9 mouse cellular contexts compared by ENCODE assay signal in the genomic region with DNA sequence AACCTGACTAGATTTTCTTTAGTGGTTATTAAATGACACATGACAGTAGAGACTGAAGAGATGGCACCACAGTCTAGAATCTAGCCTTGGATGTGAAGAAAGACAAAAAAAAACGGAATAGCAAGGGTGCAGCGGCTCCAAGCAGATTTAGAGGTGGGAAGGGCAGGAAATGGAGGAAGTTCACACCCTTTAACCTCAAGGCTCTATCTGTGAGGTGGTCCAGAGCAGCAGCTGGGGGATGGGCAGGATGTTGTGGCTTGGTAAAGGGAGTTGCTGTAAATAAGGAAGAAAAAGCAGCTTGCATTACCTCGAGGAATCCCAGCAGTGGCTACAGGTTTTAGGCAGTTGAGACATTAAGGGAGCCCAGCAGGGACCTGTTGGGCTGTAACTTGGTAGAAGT. TPM values are rescaled to one million over a fixed set of nuclear protein-coding genes. Genes with fewer than 3 reads are reported as not detected.
DNase-seq lines count a peak whose midpoint lies in the region; ATAC-seq lines count a peak whose summit lies in the region.
"Had no signal": no experiment of that assay in that cellular context is flagged by ENCODE, and none has a peak within 500 bp of the region (broad histone marks: within the 10 kb centered on the region; RNA-seq: fewer than 3 reads in every experiment).

No protein-coding gene starts in this region.

- DNase-seq in A20 (ENCODE audit: low read depth, low spot score) (peak; percentile 29), R1 (ENCODE audit: low read depth, low spot score) (peak; percentile 91)
- peak; percentile 78 for DNase-seq in kidney, postnatal 10 days
- DNase-seq in gastrocnemius, postnatal 36 days, result no peak
- DNase-seq in gastrocnemius, postnatal 14 days, result no peak
- DNase-seq in adrenal gland, postnatal 10 days, result no peak
- DNase-seq: left cerebral cortex, postnatal 4 days had no signal

- no peak overlapping the region for H3K27ac ChIP-seq in forebrain, embryonic 15.5 days (replicated peaks)

- no peaks in the 10 kb centered on the region for H3K36me3 ChIP-seq in forebrain, embryonic 15.5 days

- no peaks in the 10 kb centered on the region for H3K4me1 ChIP-seq in forebrain, embryonic 15.5 days

- ATAC-seq in megakaryocyte progenitor cell, adult 5-6 weeks (replicated peaks; ENCODE audit: poor library complexity), result peak; percentile 76
- ATAC-seq in forebrain, embryonic 15.5 days (replicated peaks), result no peak

- H3K9me3 ChIP-seq in forebrain, embryonic 15.5 days, result no peaks in the 10 kb centered on the region

- no peaks in the 10 kb centered on the region for H3K27me3 ChIP-seq in forebrain, embryonic 15.5 days

- H3K4me3 ChIP-seq in forebrain, embryonic 15.5 days, result no peak overlapping the region

- intact Hi-C loops in gastrocnemius, postnatal 36 days (cut with DNase I), result no loop called here
- intact Hi-C loops in gastrocnemius, postnatal 14 days (cut with DNase I; ENCODE audit: low total_unique reads), result no loop called here

- no peak overlapping the region for H3K4me2 ChIP-seq in forebrain, embryonic 15.5 days (replicated peaks)

- 56% methylated on average over 3 of the region's 3 CpGs for WGBS in forebrain, embryonic 15.5 days

- H3K9ac ChIP-seq in forebrain, embryonic 15.5 days (replicated peaks), result no peak overlapping the region

RNA-seq across cellular contexts. Expression of a gene that starts 23.4 kb away (rescaled TPM):
- total RNA-seq in megakaryocyte progenitor cell, adult 5-6 weeks (2015), result 77.6 and 83.9 TPM in 2 replicates
- total RNA-seq in megakaryocyte progenitor cell, adult 5-6 weeks (2017), result 141 and 143 TPM in 2 replicates
- polyA plus RNA-seq in forebrain, embryonic 15.5 days (2015; fragmentation: Nextera tagmentation; extraction: Ambion mirVana), result 153 and 154 TPM in 2 replicates
- 10 to 100 TPM; 23.7 to 28.3 TPM for total RNA-seq in gastrocnemius, postnatal 36 days (2021)
- total RNA-seq in gastrocnemius, postnatal 14 days (2021), result 10 to 100 TPM; 28.8 to 29.4 TPM
- total RNA-seq in adrenal gland, postnatal 10 days (2021), result 10 to 100 TPM; 57.2 to 62.3 TPM

RNA-seq across cellular contexts. Expression of a gene that starts 59.2 kb away (rescaled TPM):
- total RNA-seq in megakaryocyte progenitor cell, adult 5-6 weeks (2015), result 156 and 168 TPM in 2 replicates
- 332 and 482 TPM in 2 replicates for total RNA-seq in megakaryocyte progenitor cell, adult 5-6 weeks (2017)
- polyA plus RNA-seq in forebrain, embryonic 15.5 days (2015; fragmentation: Nextera tagmentation; extraction: Ambion mirVana), result 695 and 704 TPM in 2 replicates
- total RNA-seq in gastrocnemius, postnatal 36 days (2021), result 10 to 100 TPM; 31.8 to 38.3 TPM
- total RNA-seq in gastrocnemius, postnatal 14 days (2021), result 10 to 100 TPM; 43.2 to 59.6 TPM
- 100 to 1,000 TPM; 199 to 219 TPM for total RNA-seq in adrenal gland, postnatal 10 days (2021)

Comparison
In these comparisons a context has a peak if more than half of its experiments do, and no peak if none do; other contexts are left out.
1. DNase-seq: peak in A20 (single experiment), R1 (single experiment) and kidney, postnatal 10 days (single experiment); none in gastrocnemius, postnatal 36 days (0 of 2), gastrocnemius, postnatal 14 days (single experiment) and adrenal gland, postnatal 10 days (single experiment).